Mouse (Mus musculus) ES-Bruce4 (cell line): ENCODE data around the gene Folr1. TPM values are rescaled to one million over a fixed set of nuclear protein-coding genes. Genes with fewer than 3 reads are reported as not detected.

ENCODE experiments used
- H3K27ac ChIP-seq: 2 replicates; pipeline ENCODE4 v1.5.1; 2012; ENCODE audit warnings: low read length, inconsistent platforms; ENCODE audit not compliant: insufficient read depth
- H3K27me3 ChIP-seq: 2 replicates; pipeline ENCODE4 v1.6.1; 2012; ENCODE audit warnings: mild to moderate bottlenecking, low read length, inconsistent platforms; ENCODE audit not compliant: control insufficient read depth, poor library complexity, insufficient read depth, severe bottlenecking
- H3K36me3 ChIP-seq: 2 replicates; pipeline ENCODE4 v1.6.1; 2012; ENCODE audit warnings: inconsistent platforms, mild to moderate bottlenecking, low read length, moderate library complexity; ENCODE audit not compliant: control insufficient read depth, poor library complexity, insufficient read depth, severe bottlenecking
- H3K4me1 ChIP-seq: one replicate; pipeline ENCODE4 v1.8.1; 2011; ENCODE audit warnings: low read length; ENCODE audit not compliant: control insufficient read depth, insufficient read depth
- H3K4me3 ChIP-seq: 2 replicates; pipeline ENCODE4 v1.5.1; 2011; ENCODE audit warnings: low read depth, mild to moderate bottlenecking, low read length
- H3K9ac ChIP-seq: 2 replicates; pipeline ENCODE4 v1.6.1; 2012; ENCODE audit warnings: low read depth, mild to moderate bottlenecking, inconsistent platforms; ENCODE audit not compliant: poor library complexity, severe bottlenecking
- H3K9me3 ChIP-seq: replicated peaks from 2 replicates; pipeline ENCODE4 v1.6.1; 2012; ENCODE audit warnings: mild to moderate bottlenecking, low read length, inconsistent platforms; ENCODE audit not compliant: control insufficient read depth, poor library complexity, insufficient read depth, severe bottlenecking
- CTCF ChIP-seq: IDR thresholded peaks from one replicate; pipeline ENCODE4 v1.8.1; 2011; ENCODE audit warnings: low read depth, low read length
- EP300 ChIP-seq: IDR thresholded peaks from 2 replicates; pipeline ENCODE4 v1.6.1; 2011; ENCODE audit warnings: low read depth, low read length; ENCODE audit not compliant: insufficient read depth
- POLR2A ChIP-seq: IDR thresholded peaks from one replicate; pipeline ENCODE4 v1.8.1; 2011; ENCODE audit warnings: low read length; ENCODE audit not compliant: insufficient read depth
- polyA plus RNA-seq: library from polyadenylated mRNA; stranded (reverse); fragments of >200 nt; gene quantifications from 2 replicates; pipeline ENCODE4 v1.2.4, GENCODE M21; 2011; ENCODE audit warnings: low read depth; ENCODE audit not compliant: missing spikeins, insufficient read depth, insufficient read length

The Folr1 gene
- 54.6 and 59.8 TPM in 2 replicates for polyA plus RNA-seq

GRCm38 (mm10) chr7:101870629-101871028, at the start of gene Folr1:
Gene Folr1, minus strand, starts transcription at chr7:101870788.
- no peaks in the 10 kb centered on the region for H3K27me3 ChIP-seq
- H3K4me1 ChIP-seq, result no peaks in the 10 kb centered on the region
- no peaks in the 10 kb centered on the region for H3K9me3 ChIP-seq
- no peaks in the 10 kb centered on the region for H3K36me3 ChIP-seq
- H3K9ac ChIP-seq, result no peak within 1 kb of the TSS
- no peak for TF ChIP-seq CTCF
- no peak for TF ChIP-seq POLR2A
- TF ChIP-seq EP300, result no peak
- no peak within 1 kb of the TSS for H3K4me3 ChIP-seq
- peak within 1 kb of the TSS; percentile 96 for H3K27ac ChIP-seq

GRCm38 (mm10) chr7:101918071-101918470, 47.5 kb upstream of the Folr1 start:
- H3K4me3 ChIP-seq, result no peak overlapping the region
- H3K4me1 ChIP-seq, result no peaks in the 10 kb centered on the region
- no peak overlapping the region for H3K9ac ChIP-seq
- H3K9me3 ChIP-seq, result no peaks in the 10 kb centered on the region
- H3K27ac ChIP-seq, result no peak overlapping the region
- no peaks in the 10 kb centered on the region for H3K36me3 ChIP-seq
- H3K27me3 ChIP-seq, result no peaks in the 10 kb centered on the region
- TF ChIP-seq CTCF, result peak; percentile 85
- TF ChIP-seq EP300, result no peak
- TF ChIP-seq POLR2A, result no peak

GRCm38 (mm10) chr7:101911982-101912381, 41.4 kb upstream of the Folr1 start:
- TF ChIP-seq CTCF (peak; percentile 53), POLR2A (no peak)
- peaks cover 6% of the 10 kb centered on the region; the same call in 1 of the 2 replicates for H3K36me3 ChIP-seq

GRCm38 (mm10) chr7:101910138-101910537, 39.5 kb upstream of the Folr1 start:
- Histone ChIP-seq H3K27me3 (no peaks in the 10 kb centered on the region), H3K9me3 (no peaks in the 10 kb centered on the region), H3K36me3 (peaks cover 6% of the 10 kb centered on the region; the same call in 1 of the 2 replicates), H3K4me1 (no peaks in the 10 kb centered on the region), H3K9ac (no peak overlapping the region), H3K27ac (no peak overlapping the region), H3K4me3 (no peak overlapping the region)
- no peak for TF ChIP-seq POLR2A
- no peak for TF ChIP-seq CTCF
- TF ChIP-seq EP300, result no peak

More at GRCm38 (mm10) chr7:101911982-101912381, 41.4 kb upstream of the Folr1 start:
- H3K9me3 ChIP-seq, result no peaks in the 10 kb centered on the region
- no peak overlapping the region for H3K27ac ChIP-seq
- no peaks in the 10 kb centered on the region for H3K27me3 ChIP-seq
- no peak overlapping the region for H3K4me3 ChIP-seq
- no peak overlapping the region for H3K9ac ChIP-seq
- H3K4me1 ChIP-seq, result no peaks in the 10 kb centered on the region

- Histone ChIP-seq H3K9me3 (no peaks in the 10 kb centered on the region), H3K9ac (no peak overlapping the region), H3K27me3 (no peaks in the 10 kb centered on the region), H3K4me1 (no peaks in the 10 kb centered on the region), H3K27ac (no peak overlapping the region), H3K4me3 (no peak overlapping the region), H3K36me3 (peaks cover 6% of the 10 kb centered on the region; the same call in 1 of the 2 replicates)
- TF ChIP-seq POLR2A (no peak), EP300 (no peak), CTCF (no peak)
These were observed 37.8 kb upstream of the Folr1 start for GRCm38 (mm10) chr7:101908367-101908766.

GRCm38 (mm10) chr7:101906696-101907095, 36.1 kb upstream of the Folr1 start:
- H3K27me3 ChIP-seq, result no peaks in the 10 kb centered on the region
- no peaks in the 10 kb centered on the region for H3K9me3 ChIP-seq
- no peaks in the 10 kb centered on the region for H3K4me1 ChIP-seq
- H3K4me3 ChIP-seq, result peak overlapping the region; percentile 95
- H3K36me3 ChIP-seq, result 0 out of 2 replicates have a peak, but pooled peaks cover 4% of the 10 kb centered on the region
- peak overlapping the region; percentile 84 for H3K9ac ChIP-seq
- peak overlapping the region; percentile 36; the same call in 1 of the 2 replicates for H3K27ac ChIP-seq
- TF ChIP-seq EP300, result no peak
- TF ChIP-seq POLR2A, result no peak
- TF ChIP-seq CTCF, result no peak
